ENCODE assay signal across 15 mouse cellular contexts in the genomic region with DNA sequence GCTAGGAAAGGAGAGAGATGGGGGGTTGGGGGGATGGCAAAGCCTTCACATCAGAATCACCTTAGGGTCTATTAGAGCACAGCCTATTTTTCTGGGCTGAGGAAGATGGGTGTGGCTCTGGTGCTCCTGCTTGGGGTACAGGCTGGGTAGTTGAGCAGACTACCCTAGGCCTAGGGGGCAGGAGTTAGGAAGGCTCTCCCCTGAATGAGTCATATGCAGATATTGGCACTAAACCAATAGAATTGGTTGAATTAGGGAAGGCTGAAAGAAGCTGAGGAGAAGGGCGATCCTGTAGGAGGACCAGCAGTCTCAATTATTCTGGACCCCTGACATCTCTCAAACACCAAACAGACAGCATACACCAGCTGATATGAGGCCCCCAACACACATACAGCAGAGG.
"Had no signal": no experiment of that assay in that cellular context is flagged by ENCODE, and none has a peak within 500 bp of the region (broad histone marks: within the 10 kb centered on the region; RNA-seq: fewer than 3 reads in every experiment).

No protein-coding gene starts in this region.

- ATAC-seq: liver, postnatal 0 days had no signal

- H3K9ac ChIP-seq: limb, embryonic 12.5 days; liver, embryonic 13.5 days; liver, postnatal 0 days; lung, embryonic 15.5 days; neural tube, embryonic 13.5 days had no signal

- H3K9me3 ChIP-seq: limb, embryonic 12.5 days; liver, embryonic 13.5 days; lung, embryonic 15.5 days; neural tube, embryonic 13.5 days had no signal

- H3K27me3 ChIP-seq: limb, embryonic 12.5 days; lung, embryonic 15.5 days; neural tube, embryonic 13.5 days had no signal

- DNase-seq: kidney, adult 11 months; kidney, adult 9 months; kidney, postnatal 4 days; liver; liver, embryonic 13.5 days; liver, postnatal 0 days; lung, postnatal 36 days; midbrain, embryonic 14.5 days; right cerebral cortex, postnatal 25 days; thymus, postnatal 4 days had no signal

- H3K4me3 ChIP-seq: layer of hippocampus, adult 2 months; limb, embryonic 12.5 days; liver, embryonic 13.5 days; lung, embryonic 15.5 days; neural tube, embryonic 13.5 days had no signal

- H3K27ac ChIP-seq: kidney, postnatal 0 days; layer of hippocampus, adult 2 months; limb, embryonic 12.5 days; liver, embryonic 13.5 days; lung, embryonic 15.5 days; neural tube, embryonic 13.5 days had no signal

- H3K36me3 ChIP-seq: limb, embryonic 12.5 days; liver, embryonic 13.5 days; lung, embryonic 15.5 days; neural tube, embryonic 13.5 days had no signal

- H3K4me1 ChIP-seq: liver, embryonic 13.5 days had no signal

- H3K4me2 ChIP-seq: limb, embryonic 12.5 days; liver, embryonic 13.5 days; lung, embryonic 15.5 days; neural tube, embryonic 13.5 days had no signal
